Comparison of ENCODE assay signal across 8 mouse cellular contexts in genomic region chr13:75706882-75707816, GRCm38 (mm10). TPM values are rescaled to one million over a fixed set of nuclear protein-coding genes. Genes with fewer than 3 reads are reported as not detected.
A peak's percentile ranks its signal among the peaks of the same experiment; 100 is the strongest.
DNase-seq lines count a peak whose midpoint lies in the region; ATAC-seq lines count a peak whose summit lies in the region.

No protein-coding gene starts in this region.

- H3K9me3 ChIP-seq in heart, embryonic 13.5 days = no peaks in the 10 kb centered on the region
- H3K9me3 ChIP-seq in liver, embryonic 12.5 days (replicated peaks) = no peaks in the 10 kb centered on the region
- no peaks in the 10 kb centered on the region for H3K9me3 ChIP-seq in stomach, embryonic 16.5 days (replicated peaks; ENCODE audit: control insufficient read depth, low read length)

- H3K27ac ChIP-seq in brown adipose tissue, adult 24 weeks (replicated peaks; ENCODE audit: low read depth, low read length) = peak overlapping the region; percentile 71
- peak overlapping the region; percentile 83 for H3K27ac ChIP-seq in heart, embryonic 13.5 days (replicated peaks)
- H3K27ac ChIP-seq in liver, embryonic 12.5 days = peak overlapping the region; percentile 95
- peak overlapping the region; percentile 79 for H3K27ac ChIP-seq in stomach, embryonic 16.5 days (ENCODE audit: low read length)

- H3K4me2 ChIP-seq in heart, embryonic 13.5 days = peak overlapping the region; percentile 84
- H3K4me2 ChIP-seq in liver, embryonic 12.5 days = peak overlapping the region; percentile 80
- H3K4me2 ChIP-seq in stomach, embryonic 16.5 days (ENCODE audit: low read depth, low read length) = peak overlapping the region; percentile 55

- H3K36me3 ChIP-seq in heart, embryonic 13.5 days = no peaks in the 10 kb centered on the region
- H3K36me3 ChIP-seq in liver, embryonic 12.5 days = peaks cover 20% of the 10 kb centered on the region
- H3K36me3 ChIP-seq in stomach, embryonic 16.5 days (ENCODE audit: control insufficient read depth, insufficient read depth, low read length) = no peaks in the 10 kb centered on the region

- WGBS in heart, embryonic 13.5 days = 6% methylated on average over 54 of the region's 64 CpGs
- 3% methylated on average over 64 of the region's 64 CpGs for WGBS in liver, embryonic 12.5 days (ENCODE audit: insufficient replicate concordance)
- WGBS in stomach, embryonic 16.5 days = 5% methylated on average over 63 of the region's 64 CpGs

- peak overlapping the region; percentile 91 for H3K9ac ChIP-seq in heart, embryonic 13.5 days
- peak overlapping the region; percentile 99 for H3K9ac ChIP-seq in liver, embryonic 12.5 days
- peak overlapping the region; percentile 87 for H3K9ac ChIP-seq in stomach, embryonic 16.5 days (ENCODE audit: low read length)

- peaks cover 5% of the 10 kb centered on the region; the same call in 1 of the 2 replicates for H3K4me1 ChIP-seq in brown adipose tissue, adult 24 weeks (ENCODE audit: control insufficient read depth, insufficient read depth, insufficient read length, low read length)
- peaks cover 19% of the 10 kb centered on the region for H3K4me1 ChIP-seq in heart, embryonic 13.5 days
- H3K4me1 ChIP-seq in liver, embryonic 12.5 days = peaks cover 35% of the 10 kb centered on the region
- H3K4me1 ChIP-seq in stomach, embryonic 16.5 days (ENCODE audit: control insufficient read depth, insufficient read depth, low read length) = no peaks in the 10 kb centered on the region

- DNase-seq in CD4-positive helper T cell, adult 2 months (ENCODE audit: low read depth, low spot score) = peak; percentile 97
- DNase-seq in fat pad, adult 2 months (ENCODE audit: extremely low read depth, low read depth, low spot score) = peak; percentile 65
- peak; percentile 96 for DNase-seq in kidney, postnatal 10 days
- DNase-seq in neural tube, embryonic 10.5 days (ENCODE audit: extremely low spot score, low spot score) = peak; percentile 89

- ATAC-seq in heart, embryonic 13.5 days (ENCODE audit: extremely low read depth, insufficient number of reproducible peaks, low FRiP score, low TSS enrichment) = peak; percentile 99
- peak; percentile 99 for ATAC-seq in liver, embryonic 12.5 days
- peak; percentile 100 for ATAC-seq in stomach, embryonic 16.5 days (ENCODE audit: insufficient read depth, low FRiP score)

- H3K4me3 ChIP-seq in brown adipose tissue, adult 24 weeks (ENCODE audit: insufficient read depth, low read depth, low read length) = peak overlapping the region; percentile 92
- H3K4me3 ChIP-seq in heart, embryonic 13.5 days = peak overlapping the region; percentile 83
- peak overlapping the region; percentile 98 for H3K4me3 ChIP-seq in liver, embryonic 12.5 days
- peak overlapping the region; percentile 77 for H3K4me3 ChIP-seq in stomach, embryonic 16.5 days (replicated peaks; ENCODE audit: low read length)

- no peaks in the 10 kb centered on the region; the same call in 1 of the 2 replicates for H3K27me3 ChIP-seq in heart, embryonic 13.5 days (replicated peaks)
- no peaks in the 10 kb centered on the region for H3K27me3 ChIP-seq in liver, embryonic 12.5 days (replicated peaks)
- no peaks in the 10 kb centered on the region for H3K27me3 ChIP-seq in stomach, embryonic 16.5 days (ENCODE audit: control insufficient read depth, insufficient read depth, low read length)

RNA-seq across cellular contexts. Expression of gene Ell2, which starts 0.6 kb away (rescaled TPM):
- 30.5 and 35.9 TPM in 2 replicates for polyA plus RNA-seq in brown adipose tissue, adult 24 weeks (2012; ENCODE audit: insufficient read depth, insufficient read length, missing spikeins)
- polyA plus RNA-seq in heart, embryonic 13.5 days (2015; fragmentation: Nextera tagmentation; extraction: Ambion mirVana) = 4.6 and 4.8 TPM in 2 replicates
- 59.6 and 66.2 TPM in 2 replicates for polyA plus RNA-seq in liver, embryonic 12.5 days (2016; fragmentation: Nextera tagmentation; extraction: Ambion mirVana)
- polyA plus RNA-seq in stomach, embryonic 16.5 days (2015; fragmentation: Nextera tagmentation; extraction: Ambion mirVana) = 17.5 and 19.4 TPM in 2 replicates

Comparison
In these comparisons a context has a peak if more than half of its experiments do, and no peak if none do; other contexts are left out.
1. Peak in every context shown above with its lines: DNase-seq, ATAC-seq, H3K4me3 ChIP-seq and H3K27ac ChIP-seq.